29 mouse cellular contexts compared by ENCODE assay signal in the genomic region with DNA sequence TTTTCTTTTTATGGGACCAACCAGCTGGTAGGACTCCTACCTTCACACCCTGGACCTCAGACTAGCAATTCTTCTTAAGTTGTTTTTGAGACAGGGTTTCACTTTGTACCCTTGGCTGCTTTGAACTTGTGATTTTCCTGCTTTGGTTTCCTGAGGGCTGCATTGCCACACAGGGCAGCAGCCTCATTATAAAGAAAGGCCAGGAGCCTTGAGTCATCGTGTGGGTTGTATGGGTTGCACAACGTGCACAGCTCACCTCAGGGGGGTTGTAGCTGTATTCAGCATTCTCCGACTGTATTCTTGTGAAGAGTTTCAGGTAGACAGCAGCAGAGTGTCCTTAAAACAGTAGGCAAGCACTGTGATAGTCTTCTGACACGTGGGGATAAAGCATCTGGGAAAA.
DNase-seq lines count a peak whose midpoint lies in the region; ATAC-seq and TF ChIP-seq lines count a peak whose summit lies in the region.
"Had no signal": no experiment of that assay in that cellular context is flagged by ENCODE, and none has a peak within 500 bp of the region (broad histone marks: within the 10 kb centered on the region; RNA-seq: fewer than 3 reads in every experiment).

No protein-coding gene starts in this region.

- TF ChIP-seq CTCF in C2C12 (IDR thresholded peaks at IDR 0.05; ENCODE audit: control insufficient read depth, insufficient read depth, insufficient read length), result no peak

- intact Hi-C loops in gastrocnemius, postnatal 36 days (cut with DNase I), result no loop called here

- no peaks in the 10 kb centered on the region for H3K79me3 ChIP-seq in C2C12 (ENCODE audit: low read depth)

- no peaks in the 10 kb centered on the region for H3K79me2 ChIP-seq in C2C12 (ENCODE audit: control insufficient read depth, insufficient read depth)

- peak; percentile 94 for ATAC-seq in granulocyte monocyte progenitor cell, adult 5-6 weeks (replicated peaks; ENCODE audit: poor library complexity, severe bottlenecking)
- ATAC-seq in megakaryocyte progenitor cell, adult 5-6 weeks (replicated peaks; ENCODE audit: poor library complexity), result peak; percentile 94
- ATAC-seq in frontal cortex, adult (ENCODE audit: low TSS enrichment), result no peak
- ATAC-seq: activated CD4-positive, CD25-positive, alpha-beta regulatory T cell, adult 4 months; CD4-positive, CD25-positive, alpha-beta regulatory T cell, adult 4 months; forebrain, embryonic 14.5 days; forebrain, postnatal 0 days; hindbrain, embryonic 16.5 days; inflammation-experienced regulatory T-cells, adult 6 months; intestine, embryonic 16.5 days had no signal

- peak; percentile 13 for DNase-seq in NIH3T3 (ENCODE audit: low read depth)
- no peak for DNase-seq in yolk sac, embryonic 10.5 days (ENCODE audit: low spot score)
- DNase-seq in gastrocnemius, postnatal 36 days, result no peak
- DNase-seq: adrenal gland, adult 8-10 months; adrenal gland, postnatal 36 days; cerebellum, adult 11 months; cerebellum, adult 2 months; cerebellum, adult 9-11 months; cerebellum, postnatal 25 days; forebrain, postnatal 0 days; gastrocnemius, postnatal 25 days; heart, adult 2 months; heart, postnatal 14 days; kidney, adult 18-20 months had no signal

- H3ac ChIP-seq in C2C12 (ENCODE audit: control insufficient read depth, insufficient read length, low read depth), result no peak overlapping the region

- H3K27me3 ChIP-seq in C2C12 (ENCODE audit: control insufficient read depth, insufficient read depth, insufficient read length), result no peaks in the 10 kb centered on the region
- H3K27me3 ChIP-seq: embryonic facial prominence, embryonic 12.5 days; embryonic facial prominence, embryonic 15.5 days; hindbrain, embryonic 13.5 days had no signal

- no peak overlapping the region for H3K4me3 ChIP-seq in C2C12 (ENCODE audit: insufficient read depth, poor library complexity, severe bottlenecking)
- H3K4me3 ChIP-seq: embryonic facial prominence, embryonic 12.5 days; embryonic facial prominence, embryonic 15.5 days; heart, adult 2 months; heart, embryonic 10.5 days; heart, embryonic 13.5 days; hindbrain, embryonic 13.5 days had no signal

- no peaks in the 10 kb centered on the region for H3K36me3 ChIP-seq in C2C12 (ENCODE audit: control insufficient read depth, insufficient read depth)
- H3K36me3 ChIP-seq: embryonic facial prominence, embryonic 12.5 days; embryonic facial prominence, embryonic 15.5 days; heart, embryonic 10.5 days; heart, embryonic 13.5 days; hindbrain, embryonic 13.5 days had no signal

TF ChIP-seq in C2C12, 6 proteins besides CTCF, POLR2A, EP300 and RAD21:
- TF ChIP-seq CEBPB (IDR thresholded peaks at IDR 0.05; ENCODE audit: low read depth) (peak; percentile 40), MYOG (IDR thresholded peaks at IDR 0.05; ENCODE audit: control insufficient read depth, extremely low read depth, insufficient read length) (no peak)
